Mouse (Mus musculus): ENCODE data around the gene Slc27a1. TPM values are rescaled to one million over a fixed set of nuclear protein-coding genes. Genes with fewer than 3 reads are reported as not detected.
A peak's percentile ranks its signal among the peaks of the same experiment; 100 is the strongest.

Gene Slc27a1
- polyA plus RNA-seq, 2 experiments from 2014 or later, result 4.4 to 8.9 TPM

- no peak for ATAC-seq
Measured at GRCm38 (mm10) chr8:71588762-71589161, 20.1 kb downstream of the Slc27a1 start.

GRCm38 (mm10) chr8:71591017-71591416, 22.3 kb downstream of the Slc27a1 start:
- ATAC-seq, result no peak

DNA sequence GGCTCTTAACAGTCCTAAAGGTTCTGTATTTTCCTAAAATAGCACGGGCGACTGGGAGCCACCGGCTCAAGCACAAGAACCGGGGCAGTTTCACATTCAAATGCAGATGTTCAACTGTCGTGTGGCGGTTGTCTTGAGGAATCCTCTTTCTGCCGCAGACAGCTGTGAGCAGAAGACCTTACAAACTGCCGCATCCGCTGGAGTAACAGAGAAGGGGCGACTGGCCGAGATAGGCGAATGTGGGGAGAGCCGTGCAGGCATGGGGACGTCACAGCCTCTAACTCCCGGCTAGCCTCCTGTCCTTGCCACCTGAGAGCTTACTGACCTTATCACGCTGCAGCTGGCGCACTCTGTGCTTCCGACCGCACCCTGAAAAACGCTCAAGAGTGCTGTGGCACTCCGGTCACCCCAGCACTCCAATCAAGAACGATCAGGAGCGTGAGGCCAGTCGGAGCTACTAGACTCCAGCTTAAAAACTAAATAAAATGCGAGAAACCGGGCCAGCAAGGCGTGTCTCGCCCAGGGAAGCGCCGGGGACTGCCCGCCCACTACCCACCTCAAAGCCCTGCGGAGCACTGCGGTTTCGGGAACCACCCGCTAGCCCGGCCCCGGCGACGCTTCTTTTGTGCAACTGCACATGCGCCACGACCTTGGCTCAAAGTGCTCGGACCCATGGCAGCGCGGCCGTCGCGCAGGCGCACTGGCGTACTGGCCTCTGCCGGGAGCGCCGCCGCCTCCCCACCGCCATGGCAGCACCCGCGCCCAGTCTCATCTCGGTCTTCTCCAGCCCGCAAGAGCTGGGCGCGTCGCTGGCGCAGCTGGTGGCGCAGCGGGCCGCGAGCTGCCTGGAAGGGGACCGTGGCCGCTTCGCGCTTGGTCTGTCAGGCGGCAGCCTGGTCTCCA, 23.0 kb downstream of the Slc27a1 start, which contains the start of gene Pgls:
Pgls (plus strand) TSS at position 706 of the 903 bp plus-strand sequence.
- ATAC-seq, result peak; percentile 77

DNA sequence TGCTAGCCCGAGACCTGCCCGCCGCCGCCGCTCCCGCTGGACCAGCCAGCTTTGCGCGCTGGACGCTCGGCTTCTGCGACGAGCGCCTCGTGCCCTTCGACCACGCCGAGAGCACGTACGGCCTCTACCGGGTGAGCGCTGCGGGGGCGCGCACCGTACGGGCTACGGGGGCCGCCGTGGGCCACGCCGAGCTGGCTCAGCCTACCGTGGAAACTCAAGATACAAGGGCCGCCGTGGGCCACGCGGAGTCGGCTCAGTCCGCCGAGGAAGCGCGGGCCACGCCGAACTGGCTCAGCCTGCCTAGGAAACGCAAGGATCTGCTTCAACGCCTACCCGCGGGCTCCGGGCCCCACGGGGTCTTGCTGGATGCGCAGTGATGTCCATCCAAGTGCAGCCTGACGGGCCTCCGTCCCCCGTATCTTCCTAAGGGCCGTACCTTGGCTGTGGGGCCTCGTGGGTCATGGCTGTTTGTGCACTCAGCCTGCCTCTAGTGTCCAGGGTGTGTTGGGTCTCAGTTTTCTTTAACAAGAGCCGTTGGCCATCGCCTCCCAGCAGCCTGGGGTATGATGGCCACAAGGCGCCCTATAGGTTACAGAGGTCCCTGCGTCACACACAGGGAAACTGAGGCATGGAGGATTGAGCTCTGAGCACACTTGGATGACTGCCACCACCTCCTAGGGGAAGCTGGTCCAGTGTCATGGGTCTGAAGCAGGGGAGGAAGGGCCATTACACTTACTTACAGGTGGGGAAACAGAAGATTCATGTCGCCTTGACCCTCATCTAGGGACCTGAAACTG, 23.9 kb downstream of the Slc27a1 start:
- peak; percentile 17 for ATAC-seq

GRCm38 (mm10) chr8:71593556-71594323, 25.1 kb downstream of the Slc27a1 start:
- no peak for ATAC-seq

DNA sequence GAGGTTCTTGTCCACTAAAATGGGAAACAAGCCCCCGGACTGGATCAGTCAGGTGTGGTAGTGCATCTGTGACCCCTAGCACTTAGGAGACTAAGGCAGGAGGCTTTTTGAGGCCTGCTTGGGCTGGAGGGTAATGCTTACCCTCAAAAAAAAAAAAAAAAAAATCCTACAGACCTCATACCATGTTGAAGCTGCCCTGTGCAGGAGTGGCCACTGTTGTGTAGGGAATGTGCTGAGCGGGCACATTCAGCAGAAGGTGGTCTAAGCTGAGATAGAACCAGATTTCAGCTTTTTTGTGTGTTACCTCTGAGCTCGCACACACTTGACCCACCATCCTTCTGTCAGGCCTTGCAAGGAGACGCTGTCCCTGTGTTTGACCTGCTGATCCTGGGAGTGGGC, 25.6 kb downstream of the Slc27a1 start:
- no peak for ATAC-seq

DNA sequence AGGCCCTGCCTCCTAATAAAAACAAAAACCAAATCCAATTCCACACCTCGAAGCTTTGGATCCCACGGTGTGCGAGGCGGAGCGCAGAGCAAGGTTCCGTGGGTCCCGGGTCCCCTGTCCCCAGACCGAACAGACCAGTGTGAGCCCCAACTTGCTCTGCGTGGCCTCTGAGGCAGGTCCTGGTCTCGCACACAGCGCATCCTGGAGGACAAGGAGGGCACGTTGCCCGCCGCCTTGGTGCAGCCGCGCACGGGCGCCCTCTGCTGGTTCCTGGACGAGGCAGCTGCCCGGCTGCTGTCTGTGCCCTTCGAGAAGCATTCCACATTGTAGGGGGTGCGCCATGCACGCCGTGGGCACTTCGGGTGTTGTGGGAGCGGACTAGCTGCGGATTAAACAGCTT, 27.2 kb downstream of the Slc27a1 start:
- peak; percentile 38 for ATAC-seq

DNA sequence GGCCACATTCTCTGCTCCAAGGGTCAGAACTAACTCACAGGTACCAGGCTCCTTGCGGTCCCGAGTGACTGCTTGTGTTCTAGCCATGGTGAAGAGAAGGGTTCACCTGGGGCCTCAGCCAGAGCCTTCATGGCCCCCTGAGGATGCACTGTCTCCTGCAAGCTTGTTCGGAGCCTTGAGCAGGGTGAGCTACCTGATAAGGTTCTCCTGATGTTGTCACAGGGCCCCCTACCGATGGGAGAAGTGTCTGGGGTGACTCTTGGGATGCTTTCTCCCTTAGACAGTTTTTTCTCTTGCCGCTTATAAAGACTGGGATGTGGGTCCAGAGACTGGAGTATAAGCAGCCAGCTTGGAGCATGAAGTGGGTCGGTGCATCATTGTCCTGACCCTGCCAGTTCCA, 27.7 kb downstream of the Slc27a1 start:
- ATAC-seq, result no peak

DNA sequence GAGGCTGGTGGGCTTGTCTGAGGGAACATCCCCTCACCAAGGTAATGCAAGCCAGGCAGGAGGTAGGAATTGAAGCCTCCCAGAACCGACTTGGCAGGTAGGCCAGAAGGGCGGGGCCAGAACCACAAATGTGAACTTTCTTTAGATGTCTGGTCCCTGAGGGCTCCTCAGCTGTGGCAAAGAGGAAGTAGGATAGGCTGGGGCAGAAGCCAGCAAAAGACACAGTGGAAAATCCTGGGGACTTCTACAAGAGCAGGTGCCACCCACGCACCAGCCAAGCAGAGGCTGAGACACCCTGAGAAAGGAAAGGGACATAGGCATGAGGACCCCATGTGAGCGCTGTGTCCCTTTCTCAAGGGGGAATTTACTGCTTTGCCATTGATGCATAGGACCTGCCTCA, 28.1 kb downstream of the Slc27a1 start:
- no peak for ATAC-seq

GRCm38 (mm10) chr8:71597451-71597850, 28.8 kb downstream of the Slc27a1 start, which contains the start of gene Fam129c:
Gene Fam129c, plus strand, starts transcription at chr8:71597648.
- no peak for ATAC-seq

GRCm38 (mm10) chr8:71598375-71598774, 29.7 kb downstream of the Slc27a1 start:
- ATAC-seq, result no peak

DNA sequence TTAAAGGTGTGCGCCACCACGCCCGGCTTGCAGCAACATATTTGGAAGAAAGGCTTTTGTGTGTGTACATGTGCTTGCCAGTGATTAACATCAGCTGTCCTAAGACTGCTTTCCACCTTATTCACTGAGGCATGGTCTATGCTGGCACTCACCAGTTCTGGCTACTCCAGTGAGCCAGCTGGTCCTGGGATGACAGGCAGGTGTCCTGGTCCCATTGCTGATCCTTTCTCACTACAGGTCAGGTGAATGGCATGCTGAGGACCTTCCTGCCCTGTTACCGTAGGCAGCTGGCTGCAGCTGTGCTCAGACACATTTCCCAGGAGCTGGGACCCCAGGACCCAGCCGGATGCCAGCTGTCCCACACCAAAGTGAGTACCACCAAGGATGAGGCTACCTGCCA, 30.2 kb downstream of the Slc27a1 start:
- ATAC-seq, result no peak

- peak; percentile 32 for ATAC-seq
Measured at GRCm38 (mm10) chr8:71601939-71602665, 33.4 kb downstream of the Slc27a1 start.

GRCm38 (mm10) chr8:71602666-71603334, 34.1 kb downstream of the Slc27a1 start:
- no peak for ATAC-seq

DNA sequence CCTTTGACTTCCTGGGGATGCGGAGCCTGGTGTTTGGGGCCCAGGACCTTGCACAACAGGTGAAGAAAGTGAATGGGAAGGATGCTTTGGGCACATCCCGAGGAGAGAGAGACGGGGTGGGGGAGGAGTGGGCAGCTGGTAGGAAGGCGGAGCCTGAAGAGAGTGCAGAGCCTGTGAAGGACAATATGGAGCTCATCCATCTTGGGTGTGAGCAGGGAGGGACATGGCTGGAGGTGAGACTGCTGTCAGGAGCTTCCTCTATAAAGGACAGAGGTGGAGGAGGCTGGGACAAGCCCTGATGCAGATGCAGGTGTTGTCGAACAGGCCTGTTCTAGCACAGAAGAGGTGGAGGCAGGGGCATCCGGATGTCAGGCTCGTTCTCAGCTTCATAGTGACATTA, 35.3 kb downstream of the Slc27a1 start:
- no peak for ATAC-seq

DNA sequence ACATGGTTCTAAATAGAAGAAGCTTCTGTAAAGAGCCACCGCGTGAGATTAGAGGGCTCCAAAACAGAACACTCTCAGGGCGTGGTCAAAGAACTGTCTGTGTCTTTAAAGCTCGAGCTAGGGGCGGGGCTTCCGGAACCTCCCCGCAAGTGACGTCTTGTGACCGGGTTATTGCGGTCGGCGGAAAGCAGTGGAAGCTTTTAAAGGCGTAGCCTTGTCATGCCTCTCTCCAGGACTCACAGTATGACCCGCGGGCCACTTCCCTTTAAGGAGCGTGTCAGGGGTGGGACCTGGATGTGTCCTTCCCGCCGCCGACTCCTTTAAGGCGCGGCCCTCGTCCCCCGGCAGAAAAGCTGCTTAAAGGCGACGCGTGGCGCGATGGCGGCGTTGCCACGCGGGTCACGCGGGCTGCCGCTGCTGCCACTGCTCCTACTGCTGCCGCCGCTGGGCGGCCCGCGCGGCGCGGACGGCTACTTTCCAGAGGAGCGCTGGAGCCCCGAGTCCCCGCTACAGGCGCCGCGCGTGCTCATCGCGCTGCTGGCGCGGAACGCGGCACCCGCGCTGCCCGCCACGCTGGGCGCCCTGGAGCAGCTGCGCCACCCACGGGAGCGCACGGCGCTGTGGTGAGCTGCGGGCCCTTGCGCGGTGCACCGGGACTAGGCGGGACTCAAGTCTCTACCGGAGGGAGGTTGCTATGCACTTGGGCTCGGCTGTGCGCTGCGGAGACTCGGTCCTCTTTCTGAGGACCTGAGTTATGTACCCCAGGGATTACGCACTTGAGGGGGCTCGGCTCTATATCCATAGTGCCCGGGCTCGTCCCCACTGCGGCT, 42.4 kb downstream of the Slc27a1 start, which contains the start of gene Colgalt1:
Colgalt1 (plus strand) TSS at position 177 of the 830 bp plus-strand sequence.
- peak; percentile 100 for ATAC-seq

DNA sequence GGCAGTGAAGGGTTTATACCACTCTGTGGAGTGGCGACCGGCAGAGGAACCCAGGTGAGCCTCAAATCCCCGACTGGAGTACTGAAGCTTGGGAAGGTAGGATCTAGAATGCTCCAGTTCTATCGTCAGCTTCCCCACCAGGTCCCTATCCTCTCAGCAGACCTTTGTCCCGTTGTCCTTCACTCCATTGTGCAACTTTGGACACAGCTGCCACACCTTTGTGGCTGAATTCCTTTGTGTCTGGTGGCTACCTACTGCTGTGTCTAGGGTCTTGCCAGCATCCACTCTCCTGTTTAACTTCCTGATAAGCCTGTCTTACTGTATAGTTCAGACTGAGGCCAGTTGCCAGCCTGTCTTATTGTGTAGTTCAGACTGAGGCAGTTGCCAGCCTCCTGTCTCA, 43.5 kb downstream of the Slc27a1 start:
- ATAC-seq, result no peak

- ATAC-seq, result no peak
Measured at GRCm38 (mm10) chr8:71613418-71613817, 44.7 kb downstream of the Slc27a1 start.

GRCm38 (mm10) chr8:71619786-71620185, 51.1 kb downstream of the Slc27a1 start:
- no peak for ATAC-seq

DNA sequence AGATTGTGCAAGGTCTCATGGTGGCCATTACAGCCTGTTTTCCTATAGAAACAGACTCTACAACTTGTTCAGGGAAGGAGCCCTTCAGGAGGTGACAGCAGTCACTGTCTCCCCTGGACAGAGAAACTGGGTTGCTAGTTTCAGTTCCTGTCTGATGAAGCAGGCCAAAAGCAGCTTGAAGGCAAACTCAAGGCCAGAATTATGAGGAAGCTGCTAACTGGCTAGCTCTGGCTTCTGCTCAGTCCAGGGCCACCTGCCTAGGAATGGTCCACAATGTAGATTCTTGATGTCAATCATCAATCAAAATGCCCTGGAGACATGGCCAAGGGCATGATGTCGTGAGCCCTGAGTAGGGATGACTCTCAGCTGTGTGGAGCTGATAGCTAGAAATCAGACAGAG, 56.4 kb downstream of the Slc27a1 start:
- ATAC-seq, result no peak

All from activated CD4-positive, CD25-positive, alpha-beta regulatory T cell, adult 4 months (primary cell).